Mouse (Mus musculus) MEL (cell line): ENCODE data around the gene Steap1. TPM values are rescaled to one million over a fixed set of nuclear protein-coding genes. Genes with fewer than 3 reads are reported as not detected.

Experiments used
- DNase-seq: peaks from one replicate; pipeline ENCODE4 v3.0.0; 2011; ENCODE audit warnings: low read depth, low spot score
- H3K27ac ChIP-seq: 2 replicates; pipeline ENCODE4 v1.5.1; 2012; ENCODE audit warnings: low read depth, mild to moderate bottlenecking, control low read depth, low read length, moderate library complexity; ENCODE audit not compliant: control insufficient read depth
- H3K27me3 ChIP-seq, 2 experiments: fragments of 150-350 bp in 1 of 2; sonication (generic) in 1 of 2; 2 replicates each; pipeline ENCODE4 v1.6.1; 2012; ENCODE audit warnings: low read length in 2 of 2, mild to moderate bottlenecking in 2 of 2, improper control_type of control experiment in 1 of 2, moderate library complexity in 1 of 2; ENCODE audit not compliant: insufficient read depth in 2 of 2, control insufficient read depth in 1 of 2
- H3K36me3 ChIP-seq, 2 experiments: 2 replicates each; pipeline ENCODE4 v1.6.1; 2012 to 2014; ENCODE audit warnings: low read length in 2 of 2, improper control_type of control experiment in 1 of 2, inconsistent platforms in 1 of 2, mild to moderate bottlenecking in 1 of 2; ENCODE audit not compliant: insufficient read depth in 2 of 2, control insufficient read depth in 1 of 2
- H3K4me1 ChIP-seq, 2 experiments: fragments of 150-350 bp in 1 of 2; sonication (generic) in 1 of 2; 2 replicates each; pipeline ENCODE4 v1.6.1; 2012; ENCODE audit warnings: low read length in 2 of 2, improper control_type of control experiment in 1 of 2, mild to moderate bottlenecking in 1 of 2; ENCODE audit not compliant: insufficient read depth in 2 of 2, control insufficient read depth in 1 of 2
- H3K4me3 ChIP-seq, 2 experiments: fragments of 150-350 bp in 1 of 2; sonication (generic) in 1 of 2; 2 replicates each; pipeline ENCODE4 v1.5.1; 2012; ENCODE audit warnings: low read depth in 2 of 2, low read length in 2 of 2, mild to moderate bottlenecking in 2 of 2, moderate library complexity in 2 of 2, control low read depth in 1 of 2, improper control_type of control experiment in 1 of 2; ENCODE audit not compliant: control insufficient read depth in 1 of 2, insufficient read depth in 1 of 2
- H3K79me2 ChIP-seq: 2 replicates; pipeline ENCODE4 v1.6.1; 2012; ENCODE audit warnings: mild to moderate bottlenecking, low read length, moderate library complexity; ENCODE audit not compliant: control insufficient read depth, poor library complexity, insufficient read depth
- H3K9ac ChIP-seq: 2 replicates; pipeline ENCODE4 v1.6.1; 2012; ENCODE audit warnings: low read depth, mild to moderate bottlenecking, control low read depth, low read length, moderate library complexity; ENCODE audit not compliant: control insufficient read depth, poor library complexity, severe bottlenecking
- H3K9me3 ChIP-seq: fragments of 150-350 bp; sonication (generic); replicated peaks from 2 replicates; pipeline ENCODE4 v1.6.1; 2012; ENCODE audit warnings: mild to moderate bottlenecking, low read length, improper control_type of control experiment, moderate library complexity; ENCODE audit not compliant: insufficient read depth
- CHD2 ChIP-seq: IDR thresholded peaks from 2 replicates; pipeline ENCODE4 v1.6.1; 2011; ENCODE audit warnings: low read length, improper control_type of control experiment
- CTCF ChIP-seq, 3 experiments: IDR thresholded peaks in 2 of 3; conservative IDR thresholded peaks in 1 of 3; 2 replicates each; pipeline ENCODE4 v1.5.1; 2011 to 2012; ENCODE audit warnings: low read length in 3 of 3, low read depth in 2 of 3, mild to moderate bottlenecking in 2 of 3, improper control_type of control experiment in 1 of 3, inconsistent platforms in 1 of 3, mixed read lengths in 1 of 3, moderate library complexity in 1 of 3; ENCODE audit not compliant: control insufficient read depth in 1 of 3, insufficient read depth in 1 of 3, poor library complexity in 1 of 3, severe bottlenecking in 1 of 3
- ETS1 ChIP-seq: IDR thresholded peaks from 2 replicates; pipeline ENCODE4 v1.6.1; 2012; ENCODE audit warnings: low read depth, mild to moderate bottlenecking, inconsistent platforms, low read length, improper control_type of control experiment, moderate library complexity
- GATA1 ChIP-seq: IDR thresholded peaks from 2 replicates; pipeline ENCODE4 v1.6.1; 2011; ENCODE audit warnings: low read depth, low read length, improper control_type of control experiment
- HCFC1 ChIP-seq: IDR thresholded peaks from 2 replicates; pipeline ENCODE4 v1.6.1; 2012; ENCODE audit warnings: low read depth, mild to moderate bottlenecking, inconsistent platforms, low read length, improper control_type of control experiment, moderate library complexity
- MAFK ChIP-seq: IDR thresholded peaks from 2 replicates; pipeline ENCODE4 v1.6.1; 2011; ENCODE audit warnings: low read depth, mild to moderate bottlenecking, low read length, improper control_type of control experiment, borderline replicate concordance
- MAX ChIP-seq: IDR thresholded peaks from 2 replicates; pipeline ENCODE4 v1.6.1; 2011; ENCODE audit warnings: low read length, improper control_type of control experiment
- MAZ ChIP-seq: IDR thresholded peaks from 2 replicates; pipeline ENCODE4 v1.6.1; 2012; ENCODE audit warnings: low read depth, mild to moderate bottlenecking, inconsistent platforms, low read length, improper control_type of control experiment
- MEF2A ChIP-seq: IDR thresholded peaks from 2 replicates; pipeline ENCODE4 v1.6.1; 2014; ENCODE audit warnings: low read depth, mild to moderate bottlenecking, inconsistent platforms, low read length, improper control_type of control experiment; ENCODE audit not compliant: poor library complexity, insufficient replicate concordance, severe bottlenecking; ENCODE audit errors: extremely low read depth
- MYC ChIP-seq: IDR thresholded peaks from 2 replicates; pipeline ENCODE4 v1.6.1; 2011; ENCODE audit warnings: low read depth, mild to moderate bottlenecking, low read length, improper control_type of control experiment, moderate library complexity
- NELFE ChIP-seq: IDR thresholded peaks from 2 replicates; pipeline ENCODE4 v1.6.1; 2011; ENCODE audit warnings: low read depth, low read length, improper control_type of control experiment
- NRF1 ChIP-seq: IDR thresholded peaks from 2 replicates; pipeline ENCODE4 v1.6.1; 2014; ENCODE audit warnings: low read depth, mild to moderate bottlenecking, inconsistent platforms, low read length, improper control_type of control experiment, moderate library complexity; ENCODE audit not compliant: poor library complexity, insufficient read depth, severe bottlenecking
- POLR2A ChIP-seq, 2 experiments: IDR thresholded peaks; 2 replicates each; pipeline ENCODE4 v1.6.1; 2011 to 2012; ENCODE audit warnings: low read length in 2 of 2, mild to moderate bottlenecking in 2 of 2, control low read depth in 1 of 2, improper control_type of control experiment in 1 of 2, low read depth in 1 of 2, moderate library complexity in 1 of 2; ENCODE audit not compliant: control insufficient read depth in 1 of 2, insufficient read depth in 1 of 2, poor library complexity in 1 of 2
- RAD21 ChIP-seq: IDR thresholded peaks from 2 replicates; pipeline ENCODE4 v1.6.1; 2011; ENCODE audit warnings: mild to moderate bottlenecking, low read depth, low read length, improper control_type of control experiment
- TCF12 ChIP-seq: IDR thresholded peaks from 2 replicates; pipeline ENCODE4 v1.6.1; 2014; ENCODE audit warnings: low read depth, mild to moderate bottlenecking, inconsistent platforms, low read length, improper control_type of control experiment, moderate library complexity
- UBTF ChIP-seq: IDR thresholded peaks from 2 replicates; pipeline ENCODE4 v1.6.1; 2012; ENCODE audit warnings: low read depth, mild to moderate bottlenecking, inconsistent platforms, low read length, improper control_type of control experiment, moderate library complexity, borderline replicate concordance; ENCODE audit not compliant: insufficient read depth
- USF1 ChIP-seq: IDR thresholded peaks from 2 replicates; pipeline ENCODE4 v1.6.1; 2014; ENCODE audit warnings: low read depth, mild to moderate bottlenecking, inconsistent platforms, low read length, improper control_type of control experiment, moderate library complexity
- ZKSCAN1 ChIP-seq: IDR thresholded peaks from 2 replicates; pipeline ENCODE4 v1.6.1; 2012; ENCODE audit warnings: low read depth, mild to moderate bottlenecking, inconsistent platforms, low read length, improper control_type of control experiment, moderate library complexity
- ZNF384 ChIP-seq: IDR thresholded peaks from 2 replicates; pipeline ENCODE4 v1.6.1; 2012; ENCODE audit warnings: low read depth, mild to moderate bottlenecking, inconsistent platforms, low read length, improper control_type of control experiment
- polyA plus RNA-seq, 2 experiments: library from polyadenylated mRNA; stranded (reverse) in 1 of 2; unstranded in 1 of 2; fragments of >175 nt in 1 of 2; fragments of >200 nt in 1 of 2; gene quantifications; 2 replicates each; pipeline versions ENCODE4 v1.2.1 to v1.2.4; 2012; ENCODE audit warnings: low replicate concordance in 2 of 2, low read depth in 1 of 2; ENCODE audit not compliant: insufficient read length in 2 of 2, insufficient read depth in 1 of 2, missing spikeins in 1 of 2
- total RNA-seq: library from RNA; depleted of rRNA; stranded (reverse); fragments of 300-350 nt; gene quantifications from 2 replicates; pipeline ENCODE4 v1.2.3, GENCODE M21; 2012

Steap1 gene
- total and polyA plus RNA-seq, 3 experiments, result not detected

- no peak overlapping the region for H3K4me3 ChIP-seq
- H3K79me2 ChIP-seq, result no peaks in the 10 kb centered on the region
- no peak overlapping the region for H3K27ac ChIP-seq
- no peaks in the 10 kb centered on the region for H3K4me1 ChIP-seq
- H3K36me3 ChIP-seq, result no peaks in the 10 kb centered on the region
- no peak for TF ChIP-seq UBTF
- no peak for TF ChIP-seq POLR2A (IDR thresholded peaks at IDR 0.05; ENCODE audit: control insufficient read depth in 1 of 2, insufficient read depth in 1 of 2, low read depth in 1 of 2, low read length in 2 of 2, poor library complexity in 1 of 2)
- TF ChIP-seq TCF12, result no peak
- no peak for TF ChIP-seq ETS1
- no peak for TF ChIP-seq NRF1
- TF ChIP-seq GATA1, result no peak
- no peak for TF ChIP-seq MAZ
- TF ChIP-seq MAX, result no peak
- no peak for TF ChIP-seq NELFE
- no peak for TF ChIP-seq ZNF384
- TF ChIP-seq, all 39 proteins: peak for 0
- H3K27me3 ChIP-seq, result no peaks in the 10 kb centered on the region
- no peak overlapping the region for H3K9ac ChIP-seq
- H3K9me3 ChIP-seq, result no peaks in the 10 kb centered on the region
- no peak for DNase-seq
Measured at GRCm38 (mm10) chr5:5732208-5732607, 16.9 kb downstream of the Steap1 start.

GRCm38 (mm10) chr5:5729904-5730303, 19.2 kb downstream of the Steap1 start:
- H3K4me3 ChIP-seq, result no peak overlapping the region
- H3K79me2 ChIP-seq, result no peaks in the 10 kb centered on the region
- H3K36me3 ChIP-seq, result no peaks in the 10 kb centered on the region
- H3K4me1 ChIP-seq, result no peaks in the 10 kb centered on the region
- DNase-seq, result no peak
- no peaks in the 10 kb centered on the region for H3K9me3 ChIP-seq
- H3K9ac ChIP-seq, result no peak overlapping the region
- TF ChIP-seq CTCF (IDR thresholded peaks at IDR 0.05 in 2 of 3, conservative IDR thresholded peaks at IDR 0.05 in 1 of 3; ENCODE audit: control insufficient read depth in 1 of 3, insufficient read depth in 1 of 3, low read depth in 2 of 3, low read length in 3 of 3, poor library complexity in 1 of 3, severe bottlenecking in 1 of 3) (no peak), MAFK (no peak), CHD2 (no peak), POLR2A (IDR thresholded peaks at IDR 0.05; ENCODE audit: control insufficient read depth in 1 of 2, insufficient read depth in 1 of 2, low read depth in 1 of 2, low read length in 2 of 2, poor library complexity in 1 of 2) (no peak), MAX (no peak), RAD21 (no peak), MEF2A (no peak), ZKSCAN1 (no peak), UBTF (no peak), ETS1 (no peak), HCFC1 (no peak), USF1 (no peak), MYC (no peak)
- H3K27me3 ChIP-seq, result no peaks in the 10 kb centered on the region
- H3K27ac ChIP-seq, result no peak overlapping the region
